Mouse (Mus musculus): ENCODE data around the gene Cacfd1. TPM values are rescaled to one million over a fixed set of nuclear protein-coding genes. Genes with fewer than 3 reads are reported as not detected.
A peak's percentile ranks its signal among the peaks of the same experiment; 100 is the strongest.

Cacfd1 gene
- polyA plus RNA-seq, 1 experiment from 2014 or later: 96.5 TPM

- no peak overlapping the region for H3K27ac ChIP-seq
- no peaks in the 10 kb centered on the region for H3K9me3 ChIP-seq
- H3K4me1 ChIP-seq (replicated peaks): peaks cover 8% of the 10 kb centered on the region
- no peaks in the 10 kb centered on the region for H3K36me3 ChIP-seq
- H3K9ac ChIP-seq (replicated peaks): no peak overlapping the region
- no peak for ATAC-seq (ENCODE audit: insufficient number of reproducible peaks, insufficient read depth, low FRiP score, low TSS enrichment, low read depth)
- WGBS: 87% methylated on average over 4 of the region's 4 CpGs
- H3K4me2 ChIP-seq: no peak overlapping the region
- no peak overlapping the region for H3K4me3 ChIP-seq (replicated peaks)
- H3K27me3 ChIP-seq: no peaks in the 10 kb centered on the region
Observed at GRCm38 (mm10) chr2:27044166-27044565, 34.4 kb downstream of the Cacfd1 start.

- Histone ChIP-seq H3K27ac (no peak overlapping the region), H3K36me3 (no peaks in the 10 kb centered on the region), H3K4me2 (no peak overlapping the region), H3K27me3 (no peaks in the 10 kb centered on the region), H3K9me3 (no peaks in the 10 kb centered on the region), H3K4me3 (replicated peaks) (no peak overlapping the region), H3K9ac (replicated peaks) (no peak overlapping the region), H3K4me1 (replicated peaks) (peaks cover 5% of the 10 kb centered on the region)
- ATAC-seq (ENCODE audit: insufficient number of reproducible peaks, insufficient read depth, low FRiP score, low TSS enrichment, low read depth): no peak
- WGBS: 77% methylated on average over 3 of the region's 3 CpGs
Observed at GRCm38 (mm10) chr2:27044641-27045040, 34.9 kb downstream of the Cacfd1 start.

GRCm38 (mm10) chr2:27045979-27046770 is 36.4 kb downstream of the Cacfd1 start:
- H3K9ac ChIP-seq (replicated peaks): no peak overlapping the region
- H3K4me2 ChIP-seq: no peak overlapping the region
- H3K36me3 ChIP-seq: no peaks in the 10 kb centered on the region
- no peak overlapping the region for H3K4me3 ChIP-seq (replicated peaks)
- no peak overlapping the region for H3K27ac ChIP-seq
- no peaks in the 10 kb centered on the region for H3K9me3 ChIP-seq
- no peaks in the 10 kb centered on the region for H3K27me3 ChIP-seq
- ATAC-seq (ENCODE audit: insufficient number of reproducible peaks, insufficient read depth, low FRiP score, low TSS enrichment, low read depth): no peak
- WGBS: 75% methylated on average over 8 of the region's 8 CpGs
- peaks cover 5% of the 10 kb centered on the region for H3K4me1 ChIP-seq (replicated peaks)

- H3K4me3 ChIP-seq (replicated peaks): no peak overlapping the region
- no peak for ATAC-seq (ENCODE audit: insufficient number of reproducible peaks, insufficient read depth, low FRiP score, low TSS enrichment, low read depth)
- WGBS: 66% methylated on average over 6 of the region's 6 CpGs
Observed at GRCm38 (mm10) chr2:27049408-27049807, 39.7 kb downstream of the Cacfd1 start.

GRCm38 (mm10) chr2:27058251-27058650 is 48.5 kb downstream of the Cacfd1 start:
- peak overlapping the region; percentile 71 for H3K27ac ChIP-seq
- no peak overlapping the region for H3K4me3 ChIP-seq (replicated peaks)
- no peak for ATAC-seq (ENCODE audit: insufficient number of reproducible peaks, insufficient read depth, low FRiP score, low TSS enrichment, low read depth)
- 21% methylated on average over 4 of the region's 4 CpGs for WGBS
- H3K27me3 ChIP-seq: no peaks in the 10 kb centered on the region
- H3K9ac ChIP-seq (replicated peaks): no peak overlapping the region
- no peaks in the 10 kb centered on the region for H3K36me3 ChIP-seq
- peaks cover 29% of the 10 kb centered on the region for H3K4me1 ChIP-seq (replicated peaks)
- no peaks in the 10 kb centered on the region for H3K9me3 ChIP-seq
- peak overlapping the region; percentile 36 for H3K4me2 ChIP-seq

More at GRCm38 (mm10) chr2:27049408-27049807, 39.7 kb downstream of the Cacfd1 start:
- no peak overlapping the region for H3K27ac ChIP-seq
- H3K9ac ChIP-seq (replicated peaks): no peak overlapping the region
- no peaks in the 10 kb centered on the region for H3K36me3 ChIP-seq
- H3K4me2 ChIP-seq: no peak overlapping the region
- H3K4me1 ChIP-seq (replicated peaks): peaks cover under 1% of the 10 kb centered on the region; the same call in 1 of the 2 replicates
- no peaks in the 10 kb centered on the region for H3K27me3 ChIP-seq
- H3K9me3 ChIP-seq: no peaks in the 10 kb centered on the region

GRCm38 (mm10) chr2:27058751-27059150 is 49.0 kb downstream of the Cacfd1 start:
- H3K9me3 ChIP-seq: no peaks in the 10 kb centered on the region
- peak; percentile 40; the same call in 1 of the 2 replicates for ATAC-seq (ENCODE audit: insufficient number of reproducible peaks, insufficient read depth, low FRiP score, low TSS enrichment, low read depth)
- H3K27ac ChIP-seq: peak overlapping the region; percentile 71
- 10% methylated on average over 12 of the region's 12 CpGs for WGBS
- H3K36me3 ChIP-seq: no peaks in the 10 kb centered on the region
- no peak overlapping the region for H3K9ac ChIP-seq (replicated peaks)
- no peak overlapping the region for H3K4me3 ChIP-seq (replicated peaks)
- H3K4me1 ChIP-seq (replicated peaks): peaks cover 29% of the 10 kb centered on the region
- peak overlapping the region; percentile 36 for H3K4me2 ChIP-seq
- no peaks in the 10 kb centered on the region for H3K27me3 ChIP-seq

- Histone ChIP-seq H3K27me3 (no peaks in the 10 kb centered on the region), H3K4me3 (replicated peaks) (no peak overlapping the region), H3K4me1 (replicated peaks) (peaks cover 29% of the 10 kb centered on the region), H3K4me2 (peak overlapping the region; percentile 36; the same call in 1 of the 2 replicates), H3K27ac (peak overlapping the region; percentile 71; the same call in 1 of the 2 replicates), H3K9ac (replicated peaks) (no peak overlapping the region), H3K36me3 (no peaks in the 10 kb centered on the region), H3K9me3 (no peaks in the 10 kb centered on the region)
- WGBS: 75% methylated on average over 9 of the region's 9 CpGs
- ATAC-seq (ENCODE audit: insufficient number of reproducible peaks, insufficient read depth, low FRiP score, low TSS enrichment, low read depth): no peak
Observed at GRCm38 (mm10) chr2:27059187-27059586, 49.5 kb downstream of the Cacfd1 start.

GRCm38 (mm10) chr2:27067124-27067523 is 57.4 kb downstream of the Cacfd1 start:
- Histone ChIP-seq H3K36me3 (no peaks in the 10 kb centered on the region), H3K27me3 (no peaks in the 10 kb centered on the region), H3K4me3 (replicated peaks) (no peak overlapping the region), H3K4me1 (replicated peaks) (peaks cover 18% of the 10 kb centered on the region), H3K27ac (no peak overlapping the region), H3K9ac (replicated peaks) (no peak overlapping the region), H3K4me2 (no peak overlapping the region), H3K9me3 (no peaks in the 10 kb centered on the region; the same call in 1 of the 2 replicates)
- WGBS: 95% methylated on average over 2 of the region's 2 CpGs
- no peak for ATAC-seq (ENCODE audit: insufficient number of reproducible peaks, insufficient read depth, low FRiP score, low TSS enrichment, low read depth)

- WGBS: 43% methylated on average over 2 of the region's 2 CpGs
- Histone ChIP-seq H3K4me3 (replicated peaks) (no peak overlapping the region), H3K36me3 (no peaks in the 10 kb centered on the region), H3K27ac (0 out of 2 replicates have a peak overlapping the region, but pooled peaks have one; percentile 1), H3K27me3 (no peaks in the 10 kb centered on the region), H3K9ac (replicated peaks) (no peak overlapping the region; the same call in 1 of the 2 replicates), H3K9me3 (no peaks in the 10 kb centered on the region; the same call in 1 of the 2 replicates), H3K4me1 (replicated peaks) (peaks cover 26% of the 10 kb centered on the region), H3K4me2 (no peak overlapping the region)
- no peak for ATAC-seq (ENCODE audit: insufficient number of reproducible peaks, insufficient read depth, low FRiP score, low TSS enrichment, low read depth)
Observed at GRCm38 (mm10) chr2:27067996-27068395, 58.3 kb downstream of the Cacfd1 start.

- Histone ChIP-seq H3K9ac (replicated peaks) (no peak overlapping the region), H3K4me2 (no peak overlapping the region), H3K27me3 (no peaks in the 10 kb centered on the region), H3K27ac (no peak overlapping the region), H3K4me3 (replicated peaks) (no peak overlapping the region), H3K36me3 (no peaks in the 10 kb centered on the region), H3K9me3 (no peaks in the 10 kb centered on the region; the same call in 1 of the 2 replicates), H3K4me1 (replicated peaks) (peaks cover 43% of the 10 kb centered on the region)
- 59% methylated on average over 3 of the region's 3 CpGs for WGBS
- no peak for ATAC-seq (ENCODE audit: insufficient number of reproducible peaks, insufficient read depth, low FRiP score, low TSS enrichment, low read depth)
Observed at GRCm38 (mm10) chr2:27069646-27070045, 59.9 kb downstream of the Cacfd1 start.

GRCm38 (mm10) chr2:27070247-27070813 is 60.6 kb downstream of the Cacfd1 start:
- H3K4me2 ChIP-seq: no peak overlapping the region
- no peaks in the 10 kb centered on the region for H3K27me3 ChIP-seq
- no peaks in the 10 kb centered on the region for H3K36me3 ChIP-seq
- H3K27ac ChIP-seq: no peak overlapping the region
- ATAC-seq (ENCODE audit: insufficient number of reproducible peaks, insufficient read depth, low FRiP score, low TSS enrichment, low read depth): no peak
- WGBS: 87% methylated on average over 2 of the region's 2 CpGs
- H3K4me3 ChIP-seq (replicated peaks): no peak overlapping the region
- no peaks in the 10 kb centered on the region for H3K9me3 ChIP-seq
- peaks cover 50% of the 10 kb centered on the region for H3K4me1 ChIP-seq (replicated peaks)
- no peak overlapping the region for H3K9ac ChIP-seq (replicated peaks)
